ENCODE assay signal across 7 mouse cellular contexts in genomic region chr10:21991351-21991840, GRCm38 (mm10).
A peak's percentile ranks its signal among the peaks of the same experiment; 100 is the strongest.
DNase-seq lines count a peak whose midpoint lies in the region; ATAC-seq and TF ChIP-seq lines count a peak whose summit lies in the region.

No protein-coding gene starts in this region.

- peaks cover 13% of the 10 kb centered on the region; the same call in 1 of the 2 replicates for H3K4me1 ChIP-seq in embryonic facial prominence, embryonic 12.5 days
- peaks cover 15% of the 10 kb centered on the region for H3K4me1 ChIP-seq in kidney, embryonic 14.5 days (ENCODE audit: control insufficient read depth, insufficient read depth, low read length)
- peaks cover 19% of the 10 kb centered on the region for H3K4me1 ChIP-seq in limb, embryonic 14.5 days (ENCODE audit: control insufficient read depth, insufficient read depth, low read length)
- H3K4me1 ChIP-seq in stomach, embryonic 16.5 days (ENCODE audit: control insufficient read depth, insufficient read depth, low read length): peaks cover 20% of the 10 kb centered on the region

- H3K27ac ChIP-seq in embryonic facial prominence, embryonic 12.5 days: no peak overlapping the region
- H3K27ac ChIP-seq in kidney, embryonic 14.5 days (ENCODE audit: low read depth, low read length): peak overlapping the region; percentile 24; the same call in 1 of the 2 replicates
- no peak overlapping the region for H3K27ac ChIP-seq in limb, embryonic 14.5 days (replicated peaks; ENCODE audit: low read depth, low read length)
- H3K27ac ChIP-seq in stomach, embryonic 16.5 days (ENCODE audit: low read length): no peak overlapping the region

- WGBS in embryonic facial prominence, embryonic 12.5 days: 12% methylated on average over 17 of the region's 17 CpGs
- 16% methylated on average over 17 of the region's 17 CpGs for WGBS in kidney, embryonic 14.5 days
- WGBS in limb, embryonic 14.5 days: 22% methylated on average over 17 of the region's 17 CpGs
- 17% methylated on average over 17 of the region's 17 CpGs for WGBS in stomach, embryonic 16.5 days

- ATAC-seq in embryonic facial prominence, embryonic 12.5 days (ENCODE audit: insufficient number of reproducible peaks, insufficient read depth, low FRiP score, low TSS enrichment): no peak
- ATAC-seq in kidney, embryonic 14.5 days (ENCODE audit: low FRiP score, low TSS enrichment): no peak
- ATAC-seq in limb, embryonic 14.5 days (ENCODE audit: low FRiP score, low read depth): no peak
- ATAC-seq in stomach, embryonic 16.5 days (ENCODE audit: insufficient read depth, low FRiP score): no peak

- DNase-seq in adrenal gland, postnatal 25 days: peak; percentile 83
- DNase-seq in heart, adult 9 months (ENCODE audit: low spot score in 2 of 2): peak; percentile 81 to 88
- peak; percentile 88 for DNase-seq in limb, embryonic 14.5 days (ENCODE audit: low spot score)
- DNase-seq in naive thymus-derived CD4-positive, alpha-beta T cell, adult 2 months (ENCODE audit: low read depth): peak; percentile 73

- 0 out of 2 replicates have a peak, but pooled peaks cover 6% of the 10 kb centered on the region for H3K27me3 ChIP-seq in embryonic facial prominence, embryonic 12.5 days
- no peaks in the 10 kb centered on the region; the same call in 1 of the 2 replicates for H3K27me3 ChIP-seq in kidney, embryonic 14.5 days (ENCODE audit: control insufficient read depth, insufficient read depth, low read length)
- H3K27me3 ChIP-seq in limb, embryonic 14.5 days (ENCODE audit: control insufficient read depth, insufficient read depth, low read length): no peaks in the 10 kb centered on the region
- no peaks in the 10 kb centered on the region for H3K27me3 ChIP-seq in stomach, embryonic 16.5 days (ENCODE audit: control insufficient read depth, insufficient read depth, low read length)

- peak overlapping the region; percentile 86 for H3K4me2 ChIP-seq in embryonic facial prominence, embryonic 12.5 days (replicated peaks)
- peak overlapping the region; percentile 74 for H3K4me2 ChIP-seq in kidney, embryonic 14.5 days (replicated peaks; ENCODE audit: low read depth, low read length)
- H3K4me2 ChIP-seq in limb, embryonic 14.5 days (replicated peaks; ENCODE audit: low read depth, low read length, severe bottlenecking): peak overlapping the region; percentile 82
- peak overlapping the region; percentile 88 for H3K4me2 ChIP-seq in stomach, embryonic 16.5 days (ENCODE audit: low read depth, low read length)

- no peaks in the 10 kb centered on the region for H3K36me3 ChIP-seq in embryonic facial prominence, embryonic 12.5 days
- H3K36me3 ChIP-seq in kidney, embryonic 14.5 days (ENCODE audit: control insufficient read depth, insufficient read depth, low read length): 0 out of 2 replicates have a peak, but pooled peaks cover under 1% of the 10 kb centered on the region
- H3K36me3 ChIP-seq in limb, embryonic 14.5 days (ENCODE audit: control insufficient read depth, insufficient read depth, low read length): peaks cover 4% of the 10 kb centered on the region; the same call in 1 of the 2 replicates
- no peaks in the 10 kb centered on the region for H3K36me3 ChIP-seq in stomach, embryonic 16.5 days (ENCODE audit: control insufficient read depth, insufficient read depth, low read length)

- H3K4me3 ChIP-seq in embryonic facial prominence, embryonic 12.5 days: peak overlapping the region; percentile 24
- H3K4me3 ChIP-seq in kidney, embryonic 14.5 days (ENCODE audit: low read length): peak overlapping the region; percentile 55
- peak overlapping the region; percentile 22 for H3K4me3 ChIP-seq in limb, embryonic 14.5 days (replicated peaks; ENCODE audit: low read length)
- peak overlapping the region; percentile 28 for H3K4me3 ChIP-seq in stomach, embryonic 16.5 days (replicated peaks; ENCODE audit: low read length)

- no peak for TF ChIP-seq POLR2A in limb, embryonic 14.5 days (IDR thresholded peaks at IDR 0.05; ENCODE audit: borderline replicate concordance, extremely low read depth, insufficient read depth, insufficient read length)

- H3K9ac ChIP-seq in embryonic facial prominence, embryonic 12.5 days: no peak overlapping the region
- H3K9ac ChIP-seq in kidney, embryonic 14.5 days (ENCODE audit: low read depth, low read length): no peak overlapping the region
- H3K9ac ChIP-seq in limb, embryonic 14.5 days (ENCODE audit: low read depth, low read length, severe bottlenecking): no peak overlapping the region
- H3K9ac ChIP-seq in stomach, embryonic 16.5 days (ENCODE audit: low read length): peak overlapping the region; percentile 48; the same call in 1 of the 2 replicates

- H3K9me3 ChIP-seq in embryonic facial prominence, embryonic 12.5 days: no peaks in the 10 kb centered on the region
- H3K9me3 ChIP-seq in kidney, embryonic 14.5 days (ENCODE audit: control insufficient read depth, low read length): no peaks in the 10 kb centered on the region
- H3K9me3 ChIP-seq in limb, embryonic 14.5 days (ENCODE audit: control insufficient read depth, low read length): no peaks in the 10 kb centered on the region
- H3K9me3 ChIP-seq in stomach, embryonic 16.5 days (replicated peaks; ENCODE audit: control insufficient read depth, low read length): no peaks in the 10 kb centered on the region
